Mouse (Mus musculus): ENCODE measurements around the gene Primpol. TPM values are rescaled to one million over a fixed set of nuclear protein-coding genes. Genes with fewer than 3 reads are reported as not detected.

Primpol gene
- polyA plus RNA-seq, 1 experiment: 3.2 TPM

- no peaks in the 10 kb centered on the region for H3K36me3 ChIP-seq (ENCODE audit: control insufficient read depth, insufficient read depth, low read length)
- H3K27ac ChIP-seq (ENCODE audit: control insufficient read depth, insufficient read depth, low read length): no peak overlapping the region
- DNase-seq: no peak
- WGBS: 97% methylated on average over 16 of the region's 16 CpGs
- TF ChIP-seq CTCF (IDR thresholded peaks at IDR 0.05; ENCODE audit: borderline replicate concordance, control insufficient read depth, extremely low read depth, insufficient read depth, low read length, poor library complexity): no peak
- no peak for TF ChIP-seq POLR2A (IDR thresholded peaks at IDR 0.05; ENCODE audit: control insufficient read depth, extremely low read depth, insufficient read depth, low read length, poor library complexity)
- no peaks in the 10 kb centered on the region for H3K27me3 ChIP-seq (ENCODE audit: control insufficient read depth, insufficient read depth, low read length)
- no peaks in the 10 kb centered on the region for H3K4me1 ChIP-seq (replicated peaks; ENCODE audit: control insufficient read depth, insufficient read depth, low read length)
- H3K4me3 ChIP-seq (ENCODE audit: control insufficient read depth, insufficient read depth, low read length): no peak overlapping the region
These were observed 54.7 kb downstream of the Primpol start for GRCm38 (mm10) chr8:46562333-46562732.

GRCm38 (mm10) chr8:46559428-46559827 is 57.6 kb downstream of the Primpol start:
- no peak overlapping the region for H3K27ac ChIP-seq (ENCODE audit: control insufficient read depth, insufficient read depth, low read length)
- DNase-seq: peak; percentile 23
- TF ChIP-seq CTCF (IDR thresholded peaks at IDR 0.05; ENCODE audit: borderline replicate concordance, control insufficient read depth, extremely low read depth, insufficient read depth, low read length, poor library complexity): no peak
- H3K4me1 ChIP-seq (replicated peaks; ENCODE audit: control insufficient read depth, insufficient read depth, low read length): no peaks in the 10 kb centered on the region
- WGBS: 66% methylated on average over 6 of the region's 6 CpGs
- H3K4me3 ChIP-seq (ENCODE audit: control insufficient read depth, insufficient read depth, low read length): no peak overlapping the region
- no peaks in the 10 kb centered on the region for H3K27me3 ChIP-seq (ENCODE audit: control insufficient read depth, insufficient read depth, low read length)
- no peaks in the 10 kb centered on the region for H3K36me3 ChIP-seq (ENCODE audit: control insufficient read depth, insufficient read depth, low read length)

- no peak overlapping the region for H3K27ac ChIP-seq (ENCODE audit: control insufficient read depth, insufficient read depth, low read length)
- whole genome bisulfite sequencing: 3% methylated on average over 10 of the region's 10 CpGs
- 0 out of 2 replicates have a peak, but pooled peaks cover 5% of the 10 kb centered on the region for H3K4me1 ChIP-seq (replicated peaks; ENCODE audit: control insufficient read depth, insufficient read depth, low read length)
- no peaks in the 10 kb centered on the region for H3K36me3 ChIP-seq (ENCODE audit: control insufficient read depth, insufficient read depth, low read length)
- no peak for DNase-seq
- TF ChIP-seq POLR2A (IDR thresholded peaks at IDR 0.05; ENCODE audit: control insufficient read depth, extremely low read depth, insufficient read depth, low read length, poor library complexity) (no peak), CTCF (IDR thresholded peaks at IDR 0.05; ENCODE audit: borderline replicate concordance, control insufficient read depth, extremely low read depth, insufficient read depth, low read length, poor library complexity) (no peak)
- H3K4me3 ChIP-seq (ENCODE audit: control insufficient read depth, insufficient read depth, low read length): peak overlapping the region; percentile 65
- no peaks in the 10 kb centered on the region for H3K27me3 ChIP-seq (ENCODE audit: control insufficient read depth, insufficient read depth, low read length)
These were observed 64.6 kb downstream of the Primpol start for GRCm38 (mm10) chr8:46552441-46552765.

GRCm38 (mm10) chr8:46551615-46552440 is 65.2 kb downstream of the Primpol start, which contains the start of gene Cenpu:
TSS of gene Cenpu (plus strand) at chr8:46552028.
- peak; percentile 99 for DNase-seq
- H3K27ac ChIP-seq (ENCODE audit: control insufficient read depth, insufficient read depth, low read length): no peak within 1 kb of the TSS
- TF ChIP-seq CTCF (IDR thresholded peaks at IDR 0.05; ENCODE audit: borderline replicate concordance, control insufficient read depth, extremely low read depth, insufficient read depth, low read length, poor library complexity) (0 out of 2 replicates have a peak, but pooled peaks have one; percentile 51), POLR2A (IDR thresholded peaks at IDR 0.05; ENCODE audit: control insufficient read depth, extremely low read depth, insufficient read depth, low read length, poor library complexity) (peak; percentile 57)
- H3K4me1 ChIP-seq (replicated peaks; ENCODE audit: control insufficient read depth, insufficient read depth, low read length): 0 out of 2 replicates have a peak, but pooled peaks cover 5% of the 10 kb centered on the region
- H3K36me3 ChIP-seq (ENCODE audit: control insufficient read depth, insufficient read depth, low read length): no peaks in the 10 kb centered on the region
- under 1% methylated on average over 50 of the region's 50 CpGs for WGBS
- no peaks in the 10 kb centered on the region for H3K27me3 ChIP-seq (ENCODE audit: control insufficient read depth, insufficient read depth, low read length)
- H3K4me3 ChIP-seq (ENCODE audit: control insufficient read depth, insufficient read depth, low read length): peak within 1 kb of the TSS; percentile 65

GRCm38 (mm10) chr8:46551029-46551428 is 66.0 kb downstream of the Primpol start:
- Histone ChIP-seq H3K27ac (ENCODE audit: control insufficient read depth, insufficient read depth, low read length) (no peak overlapping the region), H3K4me1 (replicated peaks; ENCODE audit: control insufficient read depth, insufficient read depth, low read length) (0 out of 2 replicates have a peak, but pooled peaks cover 5% of the 10 kb centered on the region), H3K4me3 (ENCODE audit: control insufficient read depth, insufficient read depth, low read length) (no peak overlapping the region), H3K27me3 (ENCODE audit: control insufficient read depth, insufficient read depth, low read length) (no peaks in the 10 kb centered on the region), H3K36me3 (ENCODE audit: control insufficient read depth, insufficient read depth, low read length) (no peaks in the 10 kb centered on the region)
- 54% methylated on average over 4 of the region's 4 CpGs for WGBS
- no peak for DNase-seq
- TF ChIP-seq POLR2A (IDR thresholded peaks at IDR 0.05; ENCODE audit: control insufficient read depth, extremely low read depth, insufficient read depth, low read length, poor library complexity): no peak
- TF ChIP-seq CTCF (IDR thresholded peaks at IDR 0.05; ENCODE audit: borderline replicate concordance, control insufficient read depth, extremely low read depth, insufficient read depth, low read length, poor library complexity): no peak

- whole genome bisulfite sequencing: 71% methylated on average over 8 of the region's 8 CpGs
- H3K4me3 ChIP-seq (ENCODE audit: control insufficient read depth, insufficient read depth, low read length): no peak overlapping the region
- 0 out of 2 replicates have a peak, but pooled peaks cover 5% of the 10 kb centered on the region for H3K4me1 ChIP-seq (replicated peaks; ENCODE audit: control insufficient read depth, insufficient read depth, low read length)
- no peaks in the 10 kb centered on the region; the same call in 1 of the 2 replicates for H3K27me3 ChIP-seq (ENCODE audit: control insufficient read depth, insufficient read depth, low read length)
- DNase-seq: no peak
- H3K27ac ChIP-seq (ENCODE audit: control insufficient read depth, insufficient read depth, low read length): no peak overlapping the region
- no peak for TF ChIP-seq CTCF (IDR thresholded peaks at IDR 0.05; ENCODE audit: borderline replicate concordance, control insufficient read depth, extremely low read depth, insufficient read depth, low read length, poor library complexity)
- no peaks in the 10 kb centered on the region for H3K36me3 ChIP-seq (ENCODE audit: control insufficient read depth, insufficient read depth, low read length)
These were observed 67.0 kb downstream of the Primpol start for GRCm38 (mm10) chr8:46550058-46550457.
